In the genomic region with DNA sequence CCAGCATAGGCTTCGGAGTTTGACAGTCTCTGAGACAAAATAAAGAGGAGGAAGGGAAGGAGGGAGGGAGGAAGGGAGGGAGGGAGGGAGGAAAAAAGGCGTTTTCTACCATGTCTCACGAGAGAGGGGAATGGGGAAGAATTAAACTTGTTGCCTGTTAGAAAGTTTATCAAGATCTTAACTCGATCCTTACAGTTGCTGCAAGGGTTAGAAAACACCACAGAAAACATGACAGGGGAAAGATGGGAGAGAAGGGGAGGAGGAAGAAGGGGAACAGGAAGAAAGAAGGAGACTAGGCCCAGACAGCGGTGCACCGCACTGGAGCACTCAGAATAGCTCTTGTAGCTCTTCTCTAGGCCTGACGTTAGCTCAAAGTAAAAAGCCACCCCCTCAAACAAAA, we compare ENCODE assay signal across 8 mouse cellular contexts. TPM values are rescaled to one million over a fixed set of nuclear protein-coding genes. Genes with fewer than 3 reads are reported as not detected.
DNase-seq lines count a peak whose midpoint lies in the region; ATAC-seq lines count a peak whose summit lies in the region.

No protein-coding gene starts in this region.

- peak overlapping the region; percentile 28 for H3K9ac ChIP-seq in heart, embryonic 13.5 days
- peak overlapping the region; percentile 21; the same call in 1 of the 2 replicates for H3K9ac ChIP-seq in forebrain, embryonic 12.5 days
- H3K9ac ChIP-seq in limb, embryonic 15.5 days = no peak overlapping the region

- no peak overlapping the region for H3K4me3 ChIP-seq in heart, embryonic 13.5 days
- H3K4me3 ChIP-seq in forebrain, embryonic 12.5 days (replicated peaks) = no peak overlapping the region
- no peak overlapping the region for H3K4me3 ChIP-seq in limb, embryonic 15.5 days

- no peaks in the 10 kb centered on the region for H3K9me3 ChIP-seq in heart, embryonic 13.5 days
- no peaks in the 10 kb centered on the region for H3K9me3 ChIP-seq in forebrain, embryonic 12.5 days
- H3K9me3 ChIP-seq in limb, embryonic 15.5 days = no peaks in the 10 kb centered on the region

- ATAC-seq in heart, embryonic 13.5 days (ENCODE audit: extremely low read depth, insufficient number of reproducible peaks, low FRiP score, low TSS enrichment) = no peak
- ATAC-seq in forebrain, embryonic 12.5 days (ENCODE audit: low FRiP score) = no peak
- ATAC-seq in limb, embryonic 15.5 days (ENCODE audit: insufficient number of reproducible peaks, low FRiP score, low TSS enrichment, low read depth) = no peak

- WGBS in heart, embryonic 13.5 days = 60% methylated on average over 7 of the region's 7 CpGs
- 66% methylated on average over 7 of the region's 7 CpGs for WGBS in forebrain, embryonic 12.5 days
- 50% methylated on average over 7 of the region's 7 CpGs for WGBS in limb, embryonic 15.5 days

- H3K4me1 ChIP-seq in heart, embryonic 13.5 days = peaks cover 75% of the 10 kb centered on the region
- peaks cover 36% of the 10 kb centered on the region for H3K4me1 ChIP-seq in forebrain, embryonic 12.5 days
- peaks cover 57% of the 10 kb centered on the region for H3K4me1 ChIP-seq in limb, embryonic 15.5 days

- intact Hi-C loops in gastrocnemius, postnatal 36 days (cut with DNase I) = no loop called here
- intact Hi-C loops in left cerebral cortex, postnatal 36 days (cut with DNase I) = no loop called here

- DNase-seq in heart, adult 11 months = no peak
- DNase-seq in A20 (ENCODE audit: low read depth, low spot score) = peak; percentile 50
- DNase-seq in cerebellum, adult 18-20 months = no peak
- no peak for DNase-seq in gastrocnemius, postnatal 36 days
- DNase-seq in left cerebral cortex, postnatal 36 days (ENCODE audit: low spot score in 2 of 2) = no peak

- H3K36me3 ChIP-seq in heart, embryonic 13.5 days = peaks cover 18% of the 10 kb centered on the region
- peaks cover 3% of the 10 kb centered on the region for H3K36me3 ChIP-seq in forebrain, embryonic 12.5 days (replicated peaks)
- peaks cover 3% of the 10 kb centered on the region; the same call in 1 of the 2 replicates for H3K36me3 ChIP-seq in limb, embryonic 15.5 days

- peak overlapping the region; percentile 74 for H3K27ac ChIP-seq in heart, embryonic 13.5 days (replicated peaks)
- peak overlapping the region; percentile 66 for H3K27ac ChIP-seq in forebrain, embryonic 12.5 days
- H3K27ac ChIP-seq in limb, embryonic 15.5 days = peak overlapping the region; percentile 87

- H3K27me3 ChIP-seq in heart, embryonic 13.5 days (replicated peaks) = no peaks in the 10 kb centered on the region
- no peaks in the 10 kb centered on the region for H3K27me3 ChIP-seq in forebrain, embryonic 12.5 days
- H3K27me3 ChIP-seq in limb, embryonic 15.5 days = no peaks in the 10 kb centered on the region

- no peak overlapping the region for H3K4me2 ChIP-seq in heart, embryonic 13.5 days
- H3K4me2 ChIP-seq in forebrain, embryonic 12.5 days = no peak overlapping the region
- H3K4me2 ChIP-seq in limb, embryonic 15.5 days = 0 out of 2 replicates have a peak overlapping the region, but pooled peaks have one; percentile 14

RNA-seq across cellular contexts. Expression of a gene that starts 48.2 kb away (rescaled TPM):
- polyA plus RNA-seq in heart, embryonic 13.5 days (2015; fragmentation: Nextera tagmentation; extraction: Ambion mirVana) = 0.59 and 0.60 TPM in 2 replicates
- 1.8 TPM in 2 replicates for polyA plus RNA-seq in forebrain, embryonic 12.5 days (2016; fragmentation: Nextera tagmentation; extraction: Ambion mirVana)
- polyA plus RNA-seq in limb, embryonic 15.5 days (2015; fragmentation: Nextera tagmentation; extraction: Ambion mirVana) = 1.5 and 2.3 TPM in 2 replicates
- total RNA-seq in gastrocnemius, postnatal 36 days (2021) = under 1 TPM; 0.22 to 0.38 TPM
- 10 to 100 TPM; 16.6 to 24.8 TPM for total RNA-seq in left cerebral cortex, postnatal 36 days (2021)

RNA-seq across cellular contexts. Expression of a gene that starts 58.1 kb away (rescaled TPM):
- 9.4 and 10.9 TPM in 2 replicates for polyA plus RNA-seq in heart, embryonic 13.5 days (2015; fragmentation: Nextera tagmentation; extraction: Ambion mirVana)
- 11.8 and 23.9 TPM in 2 replicates for polyA plus RNA-seq in forebrain, embryonic 12.5 days (2016; fragmentation: Nextera tagmentation; extraction: Ambion mirVana)
- polyA plus RNA-seq in limb, embryonic 15.5 days (2015; fragmentation: Nextera tagmentation; extraction: Ambion mirVana) = 19.1 and 24.3 TPM in 2 replicates
- 10 to 100 TPM; 23.1 to 26.4 TPM for total RNA-seq in gastrocnemius, postnatal 36 days (2021)
- total RNA-seq in left cerebral cortex, postnatal 36 days (2021) = 10 to 100 TPM; 67.4 to 86.6 TPM
